Mouse (Mus musculus) ZHBTc4 (cell line): ENCODE measurements at regions not wholly inside any gene's neighbourhood (a gene's known extent, or its start where the extent isn't known, plus 50 kb on each side); places are given as distances from the start of the nearest gene placed in this dataset.
"Not testable (repeated sequence)": the region's sequence is repeated elsewhere in the genome, so short reads cannot be mapped to it uniquely, and the experiment has no call there.

ENCODE experiments used
- DNase-seq: peaks from one replicate; pipeline ENCODE4 v3.0.0-alpha.2; 2011; ENCODE audit warnings: low read depth, low spot score

DNA sequence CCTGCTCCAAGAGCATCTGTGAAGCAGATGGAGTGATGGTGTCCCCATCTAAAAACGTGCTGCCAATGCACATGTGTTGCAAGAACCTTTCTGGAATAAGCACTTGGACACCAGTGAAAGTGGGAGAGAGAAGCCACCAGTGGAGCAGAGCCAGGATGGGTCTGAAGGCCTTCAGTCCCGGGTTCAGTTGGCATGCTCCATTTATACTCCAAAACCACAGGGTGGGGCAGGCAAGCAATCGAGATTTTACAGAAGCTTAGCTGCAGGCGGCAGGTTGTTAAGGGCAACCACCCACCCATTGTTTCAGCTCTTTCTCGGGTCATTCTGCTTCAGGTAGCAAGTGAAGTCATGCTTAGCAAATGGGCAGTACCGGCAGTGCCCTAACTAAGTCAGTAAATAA is 51.8 kb upstream of the Sv2b start:
- peak; percentile 23 for DNase-seq

DNA sequence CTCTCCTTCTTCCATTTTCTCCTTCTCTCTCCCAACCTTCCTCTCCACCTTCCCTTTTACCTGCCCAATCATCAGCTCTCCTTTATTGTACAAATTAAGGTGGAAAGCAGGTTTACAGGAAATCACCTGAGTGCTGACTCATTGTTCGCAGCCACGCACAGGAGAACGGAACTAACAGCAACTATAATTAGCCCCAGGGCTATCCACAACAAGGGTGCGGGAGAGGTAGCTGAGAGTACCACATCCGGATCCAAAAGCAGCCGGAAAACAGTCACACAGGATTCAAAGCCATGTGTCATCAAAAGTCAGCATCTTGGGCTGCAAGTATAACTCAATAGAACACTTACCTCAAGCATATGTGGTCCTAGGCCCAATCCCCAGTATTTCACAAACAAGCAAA is 53.5 kb upstream of the Sv2b start:
- no peak for DNase-seq

DNA sequence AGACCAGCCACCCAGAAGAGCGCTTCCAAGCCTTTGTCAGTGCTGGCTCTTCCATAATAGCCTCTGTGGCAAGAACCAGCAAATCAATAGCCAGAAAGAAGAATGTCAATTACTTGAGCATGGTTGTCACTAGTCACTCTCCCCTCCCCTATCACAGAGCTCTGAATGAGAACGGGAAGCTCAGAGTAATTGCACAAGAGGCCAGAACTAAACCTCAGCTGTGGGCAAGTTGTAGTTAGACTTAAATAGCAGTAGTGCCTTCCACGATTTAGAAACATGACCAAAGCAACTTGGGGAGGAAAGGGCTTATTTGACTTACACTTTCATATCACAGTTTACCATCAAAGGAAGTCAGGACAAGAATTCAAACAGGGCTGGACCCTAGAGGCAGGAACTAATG is 56.4 kb upstream of the Sv2b start:
- DNase-seq, result no peak

DNA sequence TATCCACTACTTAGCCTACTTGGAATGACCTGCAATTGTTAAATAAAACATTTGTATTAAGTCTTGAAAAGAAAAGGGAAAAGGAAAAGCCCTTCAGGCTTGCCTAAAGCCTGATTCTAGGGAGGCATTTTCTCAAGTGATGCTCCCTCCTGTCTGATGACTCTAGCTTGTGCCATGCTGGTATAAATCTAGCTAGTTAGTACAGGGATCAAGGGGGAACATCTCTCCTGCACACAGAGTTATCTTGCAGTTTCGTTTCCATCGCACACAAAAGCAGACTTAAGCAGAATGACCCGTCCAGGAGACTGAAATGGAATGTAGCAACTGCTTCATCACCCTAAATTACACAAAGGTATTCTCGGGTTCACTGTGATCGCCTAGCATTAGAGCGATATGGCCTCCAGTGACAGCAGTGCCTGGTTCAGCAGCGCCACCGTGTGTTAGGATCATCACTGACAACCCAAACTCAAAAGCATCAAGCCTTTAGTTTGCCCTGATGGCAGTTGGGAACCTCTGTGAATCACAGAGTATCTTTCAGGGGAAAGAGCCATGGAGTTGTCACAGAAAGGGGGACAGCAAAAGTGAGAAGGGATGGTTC is 57.3 kb upstream of the Sv2b start:
- DNase-seq, result peak; percentile 69

DNA sequence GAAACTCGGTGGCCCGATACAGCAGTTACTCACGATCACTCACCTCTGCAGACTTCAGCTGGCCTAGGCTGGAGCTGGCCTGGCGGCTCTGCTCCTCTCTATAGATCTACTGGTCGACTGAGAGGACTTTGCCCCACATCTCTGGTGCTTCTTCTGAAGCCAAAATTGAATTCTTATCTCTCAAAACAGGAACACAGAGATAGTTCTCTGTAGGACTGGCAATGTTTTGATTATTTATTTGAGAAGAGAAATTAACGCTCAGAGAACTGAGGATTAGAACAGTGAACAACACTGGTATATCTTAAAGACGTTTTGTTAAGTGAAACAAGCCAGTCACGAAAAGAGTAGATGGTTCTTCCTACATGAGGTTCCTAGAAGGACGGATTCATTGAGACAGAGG is 59.3 kb upstream of the Sv2b start:
- no peak for DNase-seq

DNA sequence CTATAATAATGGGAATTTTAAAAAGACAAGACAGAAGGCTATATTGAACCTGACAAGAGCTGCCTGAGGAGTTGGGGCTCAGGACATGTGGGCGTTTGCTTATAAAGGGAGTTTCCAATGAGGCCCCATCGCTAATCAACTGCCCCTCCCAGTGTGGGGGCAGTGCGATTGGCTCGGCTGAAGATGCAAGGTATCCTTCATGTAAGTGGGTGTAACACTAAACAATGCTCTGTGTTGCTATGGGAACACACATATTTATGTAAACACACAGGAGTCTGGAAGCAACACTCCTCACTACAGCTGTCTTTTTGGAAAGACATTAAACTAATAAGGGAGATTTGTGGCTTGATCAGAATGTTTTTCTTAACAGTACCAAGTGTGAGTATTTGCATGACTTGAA is 60.3 kb upstream of the Sv2b start:
- DNase-seq, result no peak

DNA sequence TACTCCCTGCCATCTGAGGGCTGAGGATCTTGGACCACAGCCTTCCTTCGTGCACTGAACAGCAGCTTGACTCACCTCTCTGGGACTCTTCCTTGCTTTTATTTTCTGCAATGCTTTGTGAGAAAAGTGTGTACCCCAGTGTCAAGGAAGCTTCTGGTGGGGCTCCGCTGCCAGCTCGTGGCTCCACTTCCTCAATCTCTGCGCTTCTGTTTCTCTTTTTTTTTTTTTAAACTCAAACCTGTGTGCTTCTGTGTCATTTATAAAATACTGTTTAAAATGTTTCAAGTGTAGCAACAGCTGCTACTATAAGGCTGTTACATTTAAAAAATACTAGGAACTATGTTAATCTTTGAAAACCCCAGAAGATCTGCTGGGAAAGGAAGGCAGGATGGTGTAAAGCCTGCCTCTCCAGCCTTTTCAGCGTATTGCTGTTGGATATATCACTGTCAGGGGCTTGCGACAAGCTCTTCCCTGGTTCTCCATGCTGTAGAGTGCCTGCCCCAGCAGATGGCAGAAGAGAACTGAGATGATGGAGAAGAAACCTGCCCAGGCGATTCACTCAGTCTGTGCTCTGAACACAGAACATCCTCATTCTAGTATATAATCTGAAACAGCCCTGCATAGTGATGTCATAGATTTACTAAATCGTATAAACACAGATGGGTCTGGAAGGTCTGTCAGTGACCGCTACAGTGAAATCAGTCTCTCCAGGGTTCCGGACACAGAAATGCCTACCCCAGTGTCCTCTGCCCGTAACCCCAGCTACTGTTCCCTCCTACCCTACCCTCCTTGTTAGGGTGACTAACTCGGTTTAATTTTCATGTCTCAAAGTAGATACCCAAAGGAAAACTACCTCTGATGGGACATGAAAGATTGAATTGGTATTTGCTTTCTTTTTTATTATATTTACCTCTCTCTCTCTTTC is 61.8 kb upstream of the Sv2b start:
- peak; percentile 76 for DNase-seq

DNA sequence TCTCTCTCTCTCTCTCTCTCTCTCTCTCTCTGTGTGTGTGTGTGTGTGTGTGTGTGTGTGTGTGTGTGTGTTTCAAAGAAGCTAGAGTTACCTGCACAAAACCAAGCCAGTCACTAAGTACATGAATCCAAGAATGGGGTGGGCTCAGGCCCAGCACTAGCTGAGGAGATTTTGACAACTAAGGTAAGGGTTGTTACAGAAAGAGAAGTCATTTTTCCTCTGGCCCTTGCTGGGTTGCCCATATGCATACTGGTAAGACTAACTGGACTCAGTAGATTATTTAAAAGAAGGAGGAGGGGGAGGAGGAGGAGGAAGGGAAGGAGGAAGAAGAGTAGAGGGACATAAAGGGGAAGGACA is 62.4 kb upstream of the Sv2b start:
- no peak for DNase-seq

DNA sequence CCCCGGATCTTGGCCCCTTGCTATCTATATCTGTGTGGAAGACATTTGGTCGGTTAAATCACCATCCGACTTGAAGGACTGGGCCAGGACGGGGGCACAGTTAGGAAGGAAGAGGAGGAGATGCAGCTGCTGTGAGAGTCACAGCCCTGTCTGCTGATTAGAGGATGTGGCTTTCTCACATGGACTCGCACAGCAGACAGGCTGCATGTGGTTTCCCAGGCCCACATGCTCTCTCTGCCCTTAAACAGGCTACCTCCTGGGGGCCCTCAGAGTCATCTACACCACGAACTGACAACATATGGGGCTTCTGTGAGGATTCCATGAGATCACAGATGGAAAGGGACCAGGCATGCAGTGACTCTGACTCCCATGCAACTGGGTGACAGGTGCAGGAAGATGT is 62.9 kb upstream of the Sv2b start:
- no peak for DNase-seq

DNA sequence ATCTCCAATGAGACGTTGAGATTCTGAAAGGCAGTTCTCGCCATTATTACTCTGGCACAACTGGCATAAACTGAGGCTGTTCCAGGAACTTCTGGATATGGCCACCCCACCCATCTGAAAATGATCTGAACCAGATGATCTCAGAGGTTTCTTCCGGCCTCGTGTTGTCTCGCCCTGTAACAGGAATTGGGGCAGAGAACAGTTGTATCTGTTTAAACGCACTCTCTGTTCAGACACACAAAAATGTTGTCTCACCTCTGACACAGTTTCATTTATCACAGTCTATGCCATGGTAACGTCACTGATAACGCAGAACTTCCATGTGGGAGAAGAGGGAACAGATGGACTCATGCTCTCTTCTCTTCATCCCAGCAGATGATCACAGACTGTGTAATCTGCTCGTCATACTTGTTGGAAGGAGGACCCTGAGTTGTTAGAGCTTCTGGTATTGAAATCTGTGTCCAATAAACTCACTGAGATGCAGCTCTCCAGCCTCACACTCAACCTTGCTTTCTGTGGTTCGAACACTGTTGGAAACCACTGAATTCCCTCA is 63.9 kb upstream of the Sv2b start:
- DNase-seq, result no peak

DNA sequence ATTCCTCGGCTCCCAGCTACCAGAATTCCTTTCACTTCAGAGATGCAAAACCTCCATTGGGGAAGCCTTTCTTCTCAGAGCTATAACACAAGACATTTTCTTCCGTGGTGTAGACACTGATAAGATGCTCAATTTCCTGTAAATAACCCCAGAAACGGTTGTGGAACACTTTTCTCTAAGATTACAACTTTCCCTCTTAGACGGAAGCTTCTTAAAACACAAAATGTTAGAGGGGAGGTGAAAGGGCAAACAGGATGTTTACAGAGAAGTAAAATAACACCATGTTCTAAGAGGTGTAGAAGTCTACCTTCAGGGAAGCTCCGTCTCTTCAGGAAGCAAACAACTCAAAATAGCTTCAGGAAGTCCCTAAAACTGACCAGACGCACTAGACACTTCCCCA is 65.4 kb upstream of the Sv2b start:
- no peak for DNase-seq

DNA sequence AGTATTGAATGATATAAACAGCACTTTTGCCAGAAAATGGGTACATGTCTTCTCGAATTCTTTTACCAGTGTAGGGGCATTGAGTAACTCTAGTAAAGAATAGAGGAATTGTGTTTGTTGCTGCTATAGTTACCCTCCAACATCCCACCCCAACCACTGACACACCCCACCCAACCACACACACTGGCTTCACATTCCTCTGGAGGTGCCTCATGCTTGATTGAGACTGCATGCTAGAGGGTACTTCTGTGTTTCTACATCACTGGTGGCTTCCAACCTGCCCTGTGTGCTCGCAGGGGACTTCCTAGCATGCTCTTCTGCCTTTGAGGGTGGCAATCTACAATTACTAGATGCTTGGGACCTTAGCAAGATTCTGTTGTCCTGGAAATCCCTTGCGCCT is 70.5 kb upstream of the Sv2b start:
- DNase-seq, result no peak

DNA sequence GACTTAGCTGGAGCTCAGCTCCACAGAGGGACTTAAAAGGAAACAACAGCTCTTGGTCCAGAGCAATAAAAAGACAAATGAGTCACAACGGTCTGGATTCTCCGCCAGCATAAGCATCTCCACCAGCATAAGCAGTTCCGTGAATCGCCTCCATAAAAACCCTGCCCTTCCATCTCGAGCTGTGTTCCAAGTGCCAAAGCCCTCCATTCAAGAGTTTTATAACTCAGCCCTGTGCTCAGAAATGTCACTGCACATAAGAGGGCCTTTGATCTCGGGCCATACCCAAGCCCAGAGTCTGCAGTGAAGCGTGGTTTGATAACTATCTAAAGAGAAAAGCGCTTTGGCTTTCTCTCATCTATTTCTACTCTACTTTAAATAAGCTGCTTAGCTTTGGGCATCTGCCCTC is 70.8 kb upstream of the Akap13 start:
- DNase-seq, result no peak

DNA sequence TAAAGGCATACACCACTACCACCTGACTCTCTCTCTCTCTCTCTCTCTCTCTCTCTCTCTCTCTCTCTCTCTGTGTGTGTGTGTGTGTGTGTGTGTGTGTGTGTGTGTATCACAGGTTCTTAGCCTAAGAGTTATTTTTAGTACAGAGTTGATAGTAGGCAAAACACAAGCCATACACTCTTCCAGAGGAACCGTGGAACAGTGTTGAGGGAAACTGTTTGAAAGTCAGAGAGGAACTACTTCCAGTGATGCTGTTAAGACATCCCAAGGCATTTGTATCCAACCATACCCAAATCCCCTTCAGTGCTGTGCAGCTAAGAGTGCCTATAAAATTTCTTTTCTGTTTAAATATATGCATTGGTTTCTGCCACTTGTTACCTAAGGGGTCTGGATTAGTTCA is 68.3 kb upstream of the Akap13 start:
- DNase-seq, result no peak

DNA sequence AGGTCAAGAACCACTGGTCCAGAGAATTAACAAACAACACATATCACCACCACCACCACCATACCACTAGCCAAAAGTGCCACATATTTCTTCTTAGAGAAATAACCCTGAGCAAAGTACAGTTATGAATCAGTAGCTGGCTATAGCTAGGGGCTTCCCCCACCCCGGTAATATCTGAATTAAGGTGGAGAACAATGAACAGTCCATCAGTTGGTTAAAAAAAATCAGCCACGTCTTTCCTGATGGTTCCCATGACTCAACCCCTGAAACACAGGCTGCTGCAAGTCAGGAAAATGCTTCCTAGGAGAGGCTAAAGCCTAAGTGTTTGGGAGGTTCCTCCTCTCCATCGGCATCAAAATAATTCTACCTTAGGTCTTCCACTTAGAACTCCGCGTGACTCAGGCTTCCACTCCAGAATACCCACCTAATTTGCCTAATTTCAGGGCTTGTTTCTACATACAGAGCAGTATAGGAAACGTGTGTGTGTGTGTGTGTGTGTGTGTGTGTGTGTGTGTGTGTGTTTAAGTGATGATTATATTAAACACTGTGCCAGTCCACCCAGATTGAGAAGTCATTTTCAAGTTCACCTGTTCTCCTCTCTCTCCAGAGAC is 67.4 kb upstream of the Akap13 start:
- DNase-seq, result no peak

DNA sequence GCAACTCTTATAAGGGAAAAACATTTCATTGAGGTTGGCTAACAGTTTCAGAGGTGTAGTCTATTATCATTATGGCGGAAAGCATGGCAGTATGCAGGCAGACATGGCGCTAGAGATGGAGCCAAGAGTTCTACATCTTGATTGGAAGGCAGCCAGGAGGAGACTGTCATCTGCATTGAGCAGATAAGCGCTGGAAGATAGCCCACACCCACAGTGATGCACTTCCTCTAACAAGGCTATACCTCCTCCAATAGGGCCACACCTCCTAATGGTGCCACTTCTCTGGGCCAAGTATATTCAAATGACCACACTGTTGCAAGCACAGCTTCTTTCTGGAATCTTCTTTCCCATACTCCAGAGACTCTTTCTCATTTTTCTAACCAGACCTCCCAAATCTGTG is 65.2 kb upstream of the Akap13 start:
- no peak for DNase-seq

DNA sequence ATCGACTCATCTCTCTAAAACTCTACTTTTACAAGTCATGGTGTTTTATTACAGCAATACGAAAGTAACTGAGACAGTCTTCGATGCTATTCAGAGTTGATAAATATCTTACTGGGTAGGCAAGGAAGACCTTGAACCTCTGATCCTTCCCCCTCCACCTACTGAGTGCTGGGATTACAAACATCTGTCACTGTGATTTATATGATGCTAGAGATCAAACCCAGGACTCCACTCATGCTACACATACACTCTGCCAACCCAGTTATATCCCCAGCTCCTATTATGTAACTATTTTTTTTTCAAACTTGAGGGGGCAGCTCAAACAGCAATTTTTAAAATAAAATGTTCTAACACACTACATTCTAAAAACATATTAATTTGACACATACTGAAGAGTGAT is 62.6 kb upstream of the Akap13 start:
- no peak for DNase-seq

DNA sequence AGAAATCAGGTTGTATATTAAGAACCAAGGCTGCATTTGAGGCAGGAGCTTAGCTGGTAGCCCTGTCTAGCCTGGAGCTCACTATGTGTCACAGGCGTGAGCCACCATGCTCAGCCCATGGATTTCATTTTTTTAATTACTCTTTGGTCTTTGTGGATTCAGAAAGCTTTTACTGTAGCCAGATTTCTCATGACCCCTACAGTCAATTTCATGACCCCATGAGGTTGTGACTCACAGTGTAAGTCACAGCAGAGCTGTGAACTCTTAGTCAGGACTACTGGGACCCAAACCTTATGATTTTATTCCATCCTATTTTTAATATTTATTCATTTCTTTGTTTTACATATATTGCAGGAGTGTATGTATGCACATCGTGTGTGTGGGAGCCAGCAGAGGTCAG is 61.9 kb upstream of the Akap13 start:
- DNase-seq, result no peak

DNA sequence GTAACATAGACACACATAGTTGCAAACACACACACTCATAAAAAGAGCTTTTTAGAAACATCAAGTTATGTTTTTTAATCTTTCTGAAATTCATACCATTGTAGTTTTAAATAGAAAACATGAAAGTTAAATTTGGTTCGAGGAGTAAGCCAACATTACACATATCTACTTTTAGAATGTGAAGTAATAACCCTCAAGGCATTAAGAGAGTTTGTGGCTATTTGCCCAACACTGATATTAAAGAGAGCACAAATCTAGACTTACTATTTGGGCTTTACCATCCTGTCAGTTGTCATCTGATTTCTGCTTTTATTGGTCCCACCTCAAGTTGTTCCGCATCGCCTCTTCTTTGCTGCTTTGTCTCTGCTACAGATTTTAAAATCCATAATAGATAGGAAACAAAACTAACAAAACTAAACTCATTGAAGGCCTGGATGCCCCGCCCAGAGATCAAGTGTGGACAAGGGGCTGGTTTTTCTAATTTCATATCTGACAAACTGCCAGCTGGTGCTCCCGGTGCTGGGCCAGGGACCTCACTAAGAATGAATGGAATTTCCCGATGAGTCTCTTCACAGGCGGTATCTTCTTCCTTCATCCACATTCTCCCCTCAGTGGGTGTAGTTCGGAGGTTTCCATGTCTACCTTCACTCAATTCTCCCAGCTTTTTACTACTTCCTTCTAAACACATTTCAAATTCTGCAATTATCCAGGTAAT is 60.3 kb upstream of the Akap13 start:
- no peak for DNase-seq

DNA sequence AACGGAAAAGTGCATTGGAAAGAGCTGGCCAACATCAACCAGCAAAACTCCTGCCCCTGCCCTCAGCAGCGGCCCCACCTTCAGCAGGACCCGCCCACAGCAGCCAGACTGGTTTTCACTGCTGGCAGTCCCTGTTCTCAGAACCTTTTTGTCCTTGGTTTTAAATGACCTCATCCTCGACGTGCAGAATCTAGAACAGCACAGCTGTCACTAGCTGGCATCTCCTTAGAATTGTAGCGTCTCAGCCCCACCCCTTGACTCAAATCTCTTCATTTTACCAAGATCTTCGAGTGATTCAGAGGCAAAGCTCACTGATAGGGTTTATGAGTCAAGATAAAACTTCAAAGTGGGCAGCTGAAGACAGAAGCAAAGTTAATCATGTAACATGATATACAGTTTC is 57.8 kb upstream of the Akap13 start:
- DNase-seq, result peak; percentile 43

DNA sequence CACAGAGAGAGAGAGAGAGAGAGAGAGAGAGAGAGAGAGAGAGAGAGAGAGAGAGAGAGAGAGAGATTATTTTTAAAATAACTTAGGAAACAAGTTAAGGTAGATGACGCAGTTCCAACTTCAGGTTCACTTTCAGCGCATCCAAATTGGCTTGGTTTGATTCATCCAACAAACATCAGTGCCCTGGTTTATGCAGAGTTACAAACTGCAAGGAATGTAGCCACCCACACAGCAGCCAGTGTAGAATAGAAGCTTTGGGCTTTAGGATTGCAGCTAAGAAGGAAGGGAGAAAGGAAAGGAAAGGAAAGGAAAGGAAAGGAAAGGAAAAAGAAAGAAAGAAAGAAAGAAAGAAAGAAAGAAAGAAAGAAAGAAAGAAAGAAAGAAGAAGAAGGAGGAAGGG is 56.9 kb upstream of the Akap13 start:
- not testable (repeated sequence) for DNase-seq
